Mouse (Mus musculus): Measurements from ENCODE around the gene Exosc3. TPM values are rescaled to one million over a fixed set of nuclear protein-coding genes. Genes with fewer than 3 reads are reported as not detected.

Exosc3 gene
- polyA plus RNA-seq, 1 experiment from 2014 or later = 124 TPM

DNA sequence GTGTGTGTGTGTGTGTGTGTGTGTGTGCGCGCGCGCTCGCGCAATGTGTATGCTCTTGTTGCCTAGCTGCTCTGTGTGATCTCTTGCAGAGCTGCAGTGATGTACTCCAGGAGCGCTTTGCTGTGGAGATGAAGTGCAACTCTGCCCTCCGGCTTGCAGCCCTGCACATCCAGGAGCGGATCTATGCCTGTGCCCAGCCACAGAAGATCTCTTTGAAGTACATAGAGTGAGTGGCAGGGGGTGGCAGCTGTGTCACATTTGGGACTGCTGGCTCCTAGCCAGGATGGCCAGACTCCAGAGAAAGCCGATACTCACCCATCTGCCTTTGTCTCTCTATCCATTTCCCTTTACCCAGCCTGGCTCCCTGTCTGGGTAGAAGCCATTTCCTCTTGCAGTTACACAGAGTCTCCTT lies 71.5 kb downstream of the Exosc3 start:
- Histone ChIP-seq H3K4me1 (peaks cover 4% of the 10 kb centered on the region; the same call in 1 of the 2 replicates), H3K9me3 (no peaks in the 10 kb centered on the region), H3K4me3 (no peak overlapping the region), H3K27ac (no peak overlapping the region), H3K27me3 (ENCODE audit: poor library complexity, severe bottlenecking) (no peaks in the 10 kb centered on the region), H3K36me3 (replicated peaks) (no peaks in the 10 kb centered on the region)
- 89% methylated on average over 10 of the region's 10 CpGs for WGBS
- no peak for DNase-seq (ENCODE audit: extremely low spot score, low spot score)

DNA sequence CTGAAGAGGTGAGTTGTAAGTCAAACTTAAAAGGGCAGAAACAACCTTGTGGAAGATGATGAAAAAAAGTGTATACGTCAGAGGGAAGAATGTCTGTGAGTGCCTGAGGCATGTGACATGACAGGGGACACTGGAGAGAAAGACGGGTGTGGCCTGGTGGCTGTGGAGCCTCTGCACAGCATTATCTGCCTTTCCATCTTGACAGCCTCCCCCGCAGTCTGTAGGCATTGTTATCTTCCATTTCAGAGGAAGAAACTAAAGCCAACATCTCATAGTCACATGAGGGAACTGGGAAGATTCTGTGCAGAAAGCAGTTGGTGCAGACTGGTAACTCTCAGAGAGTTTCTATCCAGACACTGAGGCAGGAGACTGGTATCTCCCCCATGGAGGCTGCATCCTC lies 74.6 kb downstream of the Exosc3 start:
- no peak overlapping the region for H3K4me3 ChIP-seq
- peaks cover 4% of the 10 kb centered on the region; the same call in 1 of the 2 replicates for H3K4me1 ChIP-seq
- H3K9me3 ChIP-seq = no peaks in the 10 kb centered on the region
- 89% methylated on average over 3 of the region's 3 CpGs for WGBS
- no peaks in the 10 kb centered on the region for H3K27me3 ChIP-seq (ENCODE audit: poor library complexity, severe bottlenecking)
- no peaks in the 10 kb centered on the region for H3K36me3 ChIP-seq (replicated peaks)
- no peak overlapping the region for H3K27ac ChIP-seq
- no peak for DNase-seq (ENCODE audit: extremely low spot score, low spot score)

Other genes starting within 250 kb of the Exosc3 start
- 234 and 236 TPM in 2 replicates for gene Tomm5, start 234.6 kb downstream of the Exosc3 start, polyA plus RNA-seq (2016; fragmentation: Nextera tagmentation; extraction: Ambion mirVana)
- gene Frmpd1, start 157.9 kb downstream of the Exosc3 start, polyA plus RNA-seq (2016; fragmentation: Nextera tagmentation; extraction: Ambion mirVana) = 0.52 and 0.58 TPM in 2 replicates
- 16.2 and 17.2 TPM in 2 replicates for gene Trmt10b, start 45.6 kb downstream of the Exosc3 start, polyA plus RNA-seq (2016; fragmentation: Nextera tagmentation; extraction: Ambion mirVana)
- 7.5 and 7.8 TPM in 2 replicates for gene Dcaf10, start 631 bp downstream of the Exosc3 start, polyA plus RNA-seq (2016; fragmentation: Nextera tagmentation; extraction: Ambion mirVana)
- 78.5 and 83.3 TPM in 2 replicates for gene Slc25a51, start 66.0 kb upstream of the Exosc3 start, polyA plus RNA-seq (2016; fragmentation: Nextera tagmentation; extraction: Ambion mirVana)
- gene Shb, start 189.7 kb upstream of the Exosc3 start, polyA plus RNA-seq (2016; fragmentation: Nextera tagmentation; extraction: Ambion mirVana) = 2.8 and 3.0 TPM in 2 replicates

All from forebrain, embryonic 10.5 days (tissue).